Mouse (Mus musculus): Measurements from ENCODE around the gene Krtap5-1. TPM values are rescaled to one million over a fixed set of nuclear protein-coding genes. Genes with fewer than 3 reads are reported as not detected.
"Not testable (repeated sequence)": the region's sequence is repeated elsewhere in the genome, so short reads cannot be mapped to it uniquely, and the experiment has no call there.

The Krtap5-1 gene
- polyA plus RNA-seq (2016; fragmentation: Nextera tagmentation; extraction: Ambion mirVana): not detected in 2 replicates

DNA sequence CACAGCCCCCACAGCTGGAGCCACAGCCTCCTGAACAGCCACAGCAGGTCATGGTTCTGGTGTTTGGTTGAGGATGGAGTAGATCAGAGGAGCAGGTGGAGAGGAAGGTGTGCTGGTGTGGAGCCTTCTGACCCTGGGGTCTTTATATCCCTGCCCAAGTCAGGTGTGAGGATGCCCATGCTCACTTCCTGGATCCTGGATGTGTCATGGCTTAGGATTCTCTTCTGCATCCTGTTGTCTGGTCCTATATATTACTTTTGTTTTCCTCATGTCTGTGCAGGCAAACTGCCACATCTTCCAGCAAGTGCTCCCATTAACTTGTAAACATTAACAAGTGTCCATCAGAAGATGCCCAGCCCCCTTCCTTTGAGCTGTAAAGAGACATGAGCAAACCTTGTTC, at the start of gene Krtap5-1:
Gene Krtap5-1 (minus strand): TSS at position 101 of the 400 bp plus-strand sequence.
- H3K9me3 ChIP-seq; H3K4me2 ChIP-seq (replicated peaks); H3K9ac ChIP-seq (replicated peaks); H3K36me3 ChIP-seq; H3K4me3 ChIP-seq; H3K4me1 ChIP-seq; H3K27me3 ChIP-seq; H3K27ac ChIP-seq (replicated peaks); ATAC-seq (ENCODE audit: low FRiP score, low read depth): not testable (repeated sequence)

GRCm38 (mm10) chr7:142342247-142342640, 45.3 kb upstream of the Krtap5-1 start:
- no peaks in the 10 kb centered on the region for H3K36me3 ChIP-seq
- no peak overlapping the region for H3K27ac ChIP-seq (replicated peaks)
- H3K4me3 ChIP-seq: no peak overlapping the region
- no peak overlapping the region for H3K4me2 ChIP-seq (replicated peaks)
- ATAC-seq (ENCODE audit: low FRiP score, low read depth): no peak
- H3K27me3 ChIP-seq: no peaks in the 10 kb centered on the region
- no peak overlapping the region for H3K9ac ChIP-seq (replicated peaks)
- WGBS: 80% methylated on average over 3 of the region's 3 CpGs
- no peaks in the 10 kb centered on the region for H3K9me3 ChIP-seq
- no peaks in the 10 kb centered on the region for H3K4me1 ChIP-seq

DNA sequence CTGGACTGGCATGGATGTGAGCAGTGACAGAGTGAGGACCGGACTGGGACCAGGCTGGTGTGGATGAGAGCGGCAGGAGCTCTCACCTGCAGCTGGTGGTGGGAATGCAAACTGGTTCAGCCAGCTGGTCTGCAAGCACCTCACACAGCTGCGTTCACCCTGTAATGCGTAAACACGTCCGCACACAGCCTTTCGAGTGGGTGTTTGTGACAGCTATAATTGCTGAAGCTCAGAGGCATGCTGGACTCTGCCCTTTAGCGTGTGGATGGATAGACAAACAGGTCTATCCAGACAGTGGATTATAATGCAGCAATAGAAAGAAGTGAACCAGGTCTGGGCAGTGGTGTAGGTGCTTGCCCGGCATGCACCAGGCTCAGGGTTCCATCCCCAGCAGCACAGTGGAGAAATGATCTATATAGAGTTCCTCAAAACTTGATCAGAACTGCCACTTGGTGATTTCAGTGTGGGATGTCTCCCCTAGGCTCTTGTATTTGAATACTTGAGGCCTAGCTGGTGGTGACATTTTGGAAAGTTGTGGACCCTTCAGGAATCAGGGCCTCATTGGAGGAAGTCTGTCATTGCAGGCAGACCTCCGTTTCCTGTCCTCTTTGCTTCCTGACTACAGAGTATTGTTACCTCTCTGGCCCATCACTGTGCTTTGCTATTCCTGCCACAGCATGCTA, 44.8 kb upstream of the Krtap5-1 start:
- H3K4me2 ChIP-seq (replicated peaks): no peak overlapping the region
- WGBS: 85% methylated on average over 10 of the region's 10 CpGs

DNA sequence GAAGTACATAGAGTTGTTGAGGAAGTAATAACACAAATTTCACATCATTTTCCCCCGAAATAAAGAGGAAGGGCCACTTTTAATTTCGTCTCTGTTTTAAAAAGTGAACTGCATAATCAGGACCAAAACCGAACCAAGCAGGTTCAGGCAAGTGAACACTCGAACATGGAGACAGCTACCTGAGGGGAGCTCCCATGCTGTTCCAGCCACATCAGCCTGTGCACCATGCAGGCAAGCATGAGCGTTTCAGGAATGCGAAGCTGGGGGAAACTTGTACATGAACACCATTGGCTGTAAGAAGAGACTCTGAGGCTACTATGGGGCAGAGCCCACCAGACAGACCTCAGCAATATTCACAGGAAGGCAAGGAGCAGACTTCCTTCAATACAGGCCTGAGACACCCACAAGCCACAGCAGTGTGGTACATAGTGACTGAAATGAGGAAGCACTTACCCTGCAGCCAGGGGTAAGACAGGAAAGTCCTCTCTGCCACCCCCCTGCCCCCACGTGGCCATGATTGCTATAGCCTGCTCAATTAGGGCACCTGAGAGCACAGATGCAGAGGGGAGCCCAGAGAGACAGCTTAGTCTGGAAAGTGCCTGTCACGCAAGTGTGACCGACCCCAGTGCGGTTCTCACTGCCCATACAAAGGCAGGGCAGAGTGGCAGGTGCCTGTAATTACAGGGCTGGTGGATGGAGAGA, 43.5 kb upstream of the Krtap5-1 start:
- no peak overlapping the region for H3K27ac ChIP-seq (replicated peaks)
- no peaks in the 10 kb centered on the region; the same call in 1 of the 2 replicates for H3K27me3 ChIP-seq
- H3K36me3 ChIP-seq: no peaks in the 10 kb centered on the region
- no peak overlapping the region for H3K9ac ChIP-seq (replicated peaks)
- no peaks in the 10 kb centered on the region for H3K4me1 ChIP-seq
- no peak overlapping the region for H3K4me2 ChIP-seq (replicated peaks)
- no peaks in the 10 kb centered on the region for H3K9me3 ChIP-seq
- H3K4me3 ChIP-seq: no peak overlapping the region
- WGBS: 59% methylated on average over 10 of the region's 10 CpGs
- ATAC-seq (ENCODE audit: low FRiP score, low read depth): no peak

More for the DNA sequence above, 44.8 kb upstream of the Krtap5-1 start:
- H3K9me3 ChIP-seq: no peaks in the 10 kb centered on the region
- H3K27me3 ChIP-seq: no peaks in the 10 kb centered on the region
- no peaks in the 10 kb centered on the region for H3K4me1 ChIP-seq
- H3K9ac ChIP-seq (replicated peaks): no peak overlapping the region
- no peak for ATAC-seq (ENCODE audit: low FRiP score, low read depth)
- H3K27ac ChIP-seq (replicated peaks): no peak overlapping the region
- H3K36me3 ChIP-seq: no peaks in the 10 kb centered on the region
- no peak overlapping the region for H3K4me3 ChIP-seq

DNA sequence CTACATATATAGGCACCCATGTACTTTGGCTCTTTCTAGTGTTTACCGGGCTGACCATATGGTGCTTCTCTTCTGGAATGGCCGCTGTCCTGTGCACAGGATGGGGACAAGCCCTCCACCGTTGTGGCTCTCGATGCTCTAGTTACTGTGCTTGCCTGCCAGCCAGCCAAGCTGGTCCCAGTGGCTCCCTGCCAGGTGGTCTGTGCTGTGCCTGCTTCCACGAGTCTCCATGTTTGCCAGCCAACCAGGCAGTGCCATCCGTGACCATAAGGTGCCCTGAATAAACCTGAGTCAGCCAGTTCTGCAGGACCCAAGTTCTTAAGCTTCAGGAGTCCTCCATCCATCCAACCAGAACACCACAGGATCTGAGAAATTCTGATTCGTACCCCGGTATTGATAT, 38.2 kb upstream of the Krtap5-1 start:
- Histone ChIP-seq H3K4me2 (replicated peaks) (no peak overlapping the region), H3K27me3 (peaks cover 7% of the 10 kb centered on the region), H3K4me3 (no peak overlapping the region), H3K9ac (replicated peaks) (0 out of 2 replicates have a peak overlapping the region, but pooled peaks have one; percentile 15), H3K27ac (replicated peaks) (no peak overlapping the region), H3K4me1 (no peaks in the 10 kb centered on the region), H3K36me3 (no peaks in the 10 kb centered on the region), H3K9me3 (no peaks in the 10 kb centered on the region)
- WGBS: 80% methylated on average over 8 of the region's 8 CpGs
- no peak for ATAC-seq (ENCODE audit: low FRiP score, low read depth)

GRCm38 (mm10) chr7:142334246-142334645, 37.3 kb upstream of the Krtap5-1 start:
- Histone ChIP-seq H3K4me1 (no peaks in the 10 kb centered on the region), H3K27ac (replicated peaks) (no peak overlapping the region), H3K9me3 (no peaks in the 10 kb centered on the region), H3K4me3 (no peak overlapping the region), H3K4me2 (replicated peaks) (no peak overlapping the region), H3K36me3 (no peaks in the 10 kb centered on the region), H3K9ac (replicated peaks) (no peak overlapping the region; the same call in 1 of the 2 replicates), H3K27me3 (peaks cover 7% of the 10 kb centered on the region)
- 7% methylated on average over 3 of the region's 3 CpGs for WGBS
- ATAC-seq (ENCODE audit: low FRiP score, low read depth): peak; percentile 73

GRCm38 (mm10) chr7:142332741-142333140, 35.8 kb upstream of the Krtap5-1 start:
- not testable (repeated sequence) for H3K36me3 ChIP-seq; H3K9ac ChIP-seq (replicated peaks); H3K9me3 ChIP-seq; H3K4me3 ChIP-seq; H3K27ac ChIP-seq (replicated peaks); H3K4me1 ChIP-seq; H3K27me3 ChIP-seq; ATAC-seq (ENCODE audit: low FRiP score, low read depth); H3K4me2 ChIP-seq (replicated peaks)
- 86% methylated on average over 2 of the region's 9 CpGs for WGBS

DNA sequence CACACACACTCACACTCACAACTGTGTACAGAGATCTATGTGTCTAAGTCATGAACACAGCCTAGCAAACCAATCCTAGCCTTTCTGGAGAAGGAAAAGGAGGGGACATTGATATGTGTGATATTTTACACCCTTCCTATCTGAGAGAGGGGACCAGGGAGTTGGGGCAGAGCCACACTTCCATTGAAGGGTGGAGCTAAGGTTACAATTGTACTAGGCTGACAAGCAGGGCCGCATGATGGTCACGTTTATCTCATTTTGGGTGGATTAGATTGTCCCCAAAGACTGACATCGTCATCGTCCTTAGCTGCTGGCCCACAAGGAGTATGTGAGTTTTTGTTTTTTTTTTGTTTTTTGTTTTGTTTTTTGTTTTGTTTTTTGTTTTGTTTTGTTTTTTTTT, 34.4 kb upstream of the Krtap5-1 start:
- no peak overlapping the region for H3K9ac ChIP-seq (replicated peaks)
- 90% methylated on average over 4 of the region's 4 CpGs for WGBS

GRCm38 (mm10) chr7:142330271-142330724, 33.4 kb upstream of the Krtap5-1 start:
- no peak overlapping the region for H3K27ac ChIP-seq (replicated peaks)
- peaks cover 7% of the 10 kb centered on the region for H3K27me3 ChIP-seq
- no peak for ATAC-seq (ENCODE audit: low FRiP score, low read depth)
- no peaks in the 10 kb centered on the region for H3K4me1 ChIP-seq
- H3K9me3 ChIP-seq: no peaks in the 10 kb centered on the region
- H3K4me3 ChIP-seq: no peak overlapping the region
- H3K9ac ChIP-seq (replicated peaks): no peak overlapping the region
- no peaks in the 10 kb centered on the region for H3K36me3 ChIP-seq
- no peak overlapping the region for H3K4me2 ChIP-seq (replicated peaks)
- 81% methylated on average over 9 of the region's 9 CpGs for WGBS

More for the DNA sequence above, 34.4 kb upstream of the Krtap5-1 start:
- Histone ChIP-seq H3K27me3 (peaks cover 7% of the 10 kb centered on the region), H3K36me3 (no peaks in the 10 kb centered on the region), H3K4me3 (no peak overlapping the region), H3K9me3 (no peaks in the 10 kb centered on the region), H3K27ac (replicated peaks) (no peak overlapping the region), H3K4me2 (replicated peaks) (no peak overlapping the region), H3K4me1 (no peaks in the 10 kb centered on the region)
- ATAC-seq (ENCODE audit: low FRiP score, low read depth): no peak

DNA sequence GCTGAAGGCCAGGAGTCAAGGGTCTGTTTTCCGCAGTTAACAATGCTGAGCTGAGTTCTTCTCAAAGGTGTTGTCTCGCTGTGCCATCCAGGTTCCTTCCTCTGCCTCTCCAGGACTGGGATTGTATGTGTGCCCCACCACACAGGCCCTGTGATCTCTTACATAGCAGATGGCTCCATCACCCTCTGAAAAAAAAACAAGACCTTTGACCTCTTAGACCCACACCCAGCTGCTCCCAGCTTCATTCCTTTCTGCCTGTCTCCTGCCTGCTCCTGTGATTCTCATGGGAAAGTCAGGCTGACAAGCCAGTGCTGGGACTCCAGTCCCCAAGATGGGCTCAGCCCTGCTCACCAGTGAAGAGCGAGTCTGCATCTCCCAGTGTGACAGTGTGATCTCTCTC, 31.6 kb upstream of the Krtap5-1 start:
- H3K9me3 ChIP-seq: no peaks in the 10 kb centered on the region
- ATAC-seq (ENCODE audit: low FRiP score, low read depth): no peak
- H3K36me3 ChIP-seq: no peaks in the 10 kb centered on the region
- H3K4me2 ChIP-seq (replicated peaks): no peak overlapping the region
- no peaks in the 10 kb centered on the region for H3K4me1 ChIP-seq
- peaks cover 3% of the 10 kb centered on the region; the same call in 1 of the 2 replicates for H3K27me3 ChIP-seq
- no peak overlapping the region for H3K9ac ChIP-seq (replicated peaks)
- H3K27ac ChIP-seq (replicated peaks): no peak overlapping the region
- H3K4me3 ChIP-seq: no peak overlapping the region
- whole genome bisulfite sequencing: 54% methylated on average over 3 of the region's 3 CpGs

GRCm38 (mm10) chr7:142326714-142327445, 30.0 kb upstream of the Krtap5-1 start:
- no peak overlapping the region for H3K27ac ChIP-seq (replicated peaks)
- 77% methylated on average over 9 of the region's 9 CpGs for WGBS

More at GRCm38 (mm10) chr7:142326714-142327445, 30.0 kb upstream of the Krtap5-1 start:
- no peak overlapping the region for H3K4me3 ChIP-seq
- no peaks in the 10 kb centered on the region for H3K9me3 ChIP-seq
- no peaks in the 10 kb centered on the region for H3K4me1 ChIP-seq
- no peak overlapping the region for H3K9ac ChIP-seq (replicated peaks)
- H3K36me3 ChIP-seq: no peaks in the 10 kb centered on the region
- H3K4me2 ChIP-seq (replicated peaks): no peak overlapping the region
- no peak for ATAC-seq (ENCODE audit: low FRiP score, low read depth)
- H3K27me3 ChIP-seq: no peaks in the 10 kb centered on the region
